Mouse (Mus musculus) ES-E14 (cell line): ENCODE measurements around the gene Pax8.

Experiments
- HCFC1 ChIP-seq: IDR thresholded peaks from 2 replicates; pipeline ENCODE4 v1.6.1; 2012; ENCODE audit warnings: low read length, inconsistent platforms, borderline replicate concordance; ENCODE audit not compliant: insufficient read depth
- MAFK ChIP-seq: IDR thresholded peaks from 2 replicates; pipeline ENCODE4 v1.6.1; 2014; ENCODE audit warnings: mild to moderate bottlenecking, low read depth, low read length, inconsistent platforms; ENCODE audit not compliant: insufficient read depth
- ZC3H11A ChIP-seq: IDR thresholded peaks from 2 replicates; pipeline ENCODE4 v1.6.1; 2012; ENCODE audit warnings: low read depth, mild to moderate bottlenecking, inconsistent platforms, low read length, borderline replicate concordance
- ZNF384 ChIP-seq: IDR thresholded peaks from 2 replicates; pipeline ENCODE4 v1.6.1; 2012; ENCODE audit warnings: low read depth, low read length, inconsistent platforms

- no peak for TF ChIP-seq HCFC1
- TF ChIP-seq MAFK, result no peak
- TF ChIP-seq ZNF384, result no peak
- no peak for TF ChIP-seq ZC3H11A
Measured at GRCm38 (mm10) chr2:24455057-24455855, 20.1 kb downstream of the Pax8 start.
